Mouse (Mus musculus) erythroblast, embryonic 14.5 days (primary cell): ENCODE measurements around the gene Lrrc75a. TPM values are rescaled to one million over a fixed set of nuclear protein-coding genes. Genes with fewer than 3 reads are reported as not detected.

Experiments used
- H3K27me3 ChIP-seq: 2 replicates; pipeline ENCODE4 v1.6.1; 2012; ENCODE audit warnings: inconsistent platforms; ENCODE audit not compliant: control insufficient read depth
- H3K36me3 ChIP-seq: 2 replicates; pipeline ENCODE4 v1.6.1; 2012; ENCODE audit warnings: mild to moderate bottlenecking, inconsistent platforms; ENCODE audit not compliant: control insufficient read depth
- H3K4me1 ChIP-seq: 2 replicates; pipeline ENCODE4 v1.6.1; 2012; ENCODE audit warnings: inconsistent platforms; ENCODE audit not compliant: control insufficient read depth
- H3K4me3 ChIP-seq: replicated peaks from 2 replicates; pipeline ENCODE3; 2012; ENCODE audit warnings: moderate library complexity, mild to moderate bottlenecking, inconsistent platforms
- H3K9me3 ChIP-seq: 2 replicates; pipeline ENCODE4 v1.6.1; 2012; ENCODE audit warnings: low read length, inconsistent platforms, mixed read lengths; ENCODE audit not compliant: control insufficient read depth
- GATA1 ChIP-seq: IDR thresholded peaks from 2 replicates; pipeline ENCODE4 v1.6.1; 2012; ENCODE audit warnings: low read length, inconsistent platforms, mixed read lengths
- TAL1 ChIP-seq: IDR thresholded peaks from 3 replicates; pipeline ENCODE4 v1.6.1; 2012; ENCODE audit warnings: low read length, inconsistent platforms, mixed read lengths
- polyA plus RNA-seq: library from polyadenylated mRNA; stranded (reverse); fragments of >175 nt; gene quantifications from 2 replicates; pipeline ENCODE4 v1.2.3, GENCODE M21; 2012

Gene Lrrc75a
- polyA plus RNA-seq, 1 experiment: 0.08 TPM

DNA sequence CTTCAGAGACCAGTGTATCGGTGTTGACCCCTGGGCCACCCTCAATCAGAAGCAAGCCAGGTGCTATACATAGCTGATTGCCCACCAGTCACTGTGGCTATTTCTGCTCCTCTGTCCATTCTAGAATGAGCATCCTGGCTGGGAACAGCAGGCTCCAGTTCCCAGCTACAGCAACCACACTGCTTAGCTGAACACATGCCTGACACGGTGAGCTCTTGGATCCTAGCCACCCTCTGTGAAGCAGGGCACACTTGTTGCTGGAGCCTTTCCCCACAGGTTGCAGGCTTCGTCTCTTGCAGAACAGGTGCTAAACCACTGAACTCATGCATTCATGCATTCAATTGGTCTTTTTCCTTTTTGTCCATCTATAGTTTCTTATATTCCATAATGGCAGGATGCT is 7.9 kb downstream of the Lrrc75a start:
- no peaks in the 10 kb centered on the region for H3K9me3 ChIP-seq
- peaks cover 9% of the 10 kb centered on the region; the same call in 1 of the 2 replicates for H3K4me1 ChIP-seq
- no peak overlapping the region for H3K4me3 ChIP-seq
- TF ChIP-seq GATA1: no peak
- no peak for TF ChIP-seq TAL1
- no peaks in the 10 kb centered on the region for H3K36me3 ChIP-seq
- no peaks in the 10 kb centered on the region for H3K27me3 ChIP-seq

DNA sequence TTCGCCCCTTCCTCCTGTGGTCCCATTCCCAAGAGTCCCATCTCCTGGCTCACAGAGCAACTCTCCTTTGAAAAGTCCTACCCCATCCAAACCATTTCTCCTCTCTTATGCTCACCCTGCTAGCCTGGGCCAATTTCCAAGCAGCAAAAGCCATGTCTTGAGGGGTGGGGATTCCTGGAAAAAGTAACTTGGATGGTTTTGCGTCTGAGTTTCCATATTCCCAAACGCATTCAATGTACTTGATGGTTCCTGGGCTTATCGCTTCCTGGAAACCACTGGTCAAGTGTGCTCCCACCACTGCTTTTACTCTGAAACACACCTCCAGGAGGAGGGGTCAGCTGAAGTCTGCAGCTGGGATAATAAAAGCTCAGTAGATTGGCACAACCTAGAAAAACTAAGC is 9.9 kb downstream of the Lrrc75a start:
- Histone ChIP-seq H3K4me1 (peaks cover 1% of the 10 kb centered on the region; the same call in 1 of the 2 replicates), H3K36me3 (no peaks in the 10 kb centered on the region), H3K4me3 (no peak overlapping the region), H3K9me3 (no peaks in the 10 kb centered on the region), H3K27me3 (no peaks in the 10 kb centered on the region)
- no peak for TF ChIP-seq TAL1
- no peak for TF ChIP-seq GATA1

DNA sequence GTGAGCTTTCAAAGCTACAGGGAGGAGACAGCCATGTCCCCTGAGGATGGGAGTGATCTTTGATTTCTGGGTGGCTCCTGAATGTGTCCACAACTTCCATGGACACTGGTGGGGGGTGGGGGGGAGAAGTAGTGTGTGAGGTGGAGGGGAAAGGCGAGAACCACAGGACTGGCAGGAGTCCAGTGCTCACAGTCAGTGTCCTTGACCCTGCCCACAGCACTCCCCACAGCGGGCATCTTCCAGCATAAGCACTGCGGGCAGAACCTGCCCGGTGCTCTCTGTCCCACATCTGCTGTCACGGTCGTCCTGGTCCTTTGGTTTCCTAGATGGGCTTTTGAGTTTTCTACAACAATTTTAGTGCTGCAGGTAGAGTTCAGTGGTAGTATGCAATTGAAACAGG is 10.5 kb downstream of the Lrrc75a start:
- no peaks in the 10 kb centered on the region for H3K4me1 ChIP-seq
- no peaks in the 10 kb centered on the region for H3K36me3 ChIP-seq
- H3K4me3 ChIP-seq: no peak overlapping the region
- H3K9me3 ChIP-seq: no peaks in the 10 kb centered on the region
- no peaks in the 10 kb centered on the region for H3K27me3 ChIP-seq
- TF ChIP-seq GATA1 (no peak), TAL1 (no peak)

DNA sequence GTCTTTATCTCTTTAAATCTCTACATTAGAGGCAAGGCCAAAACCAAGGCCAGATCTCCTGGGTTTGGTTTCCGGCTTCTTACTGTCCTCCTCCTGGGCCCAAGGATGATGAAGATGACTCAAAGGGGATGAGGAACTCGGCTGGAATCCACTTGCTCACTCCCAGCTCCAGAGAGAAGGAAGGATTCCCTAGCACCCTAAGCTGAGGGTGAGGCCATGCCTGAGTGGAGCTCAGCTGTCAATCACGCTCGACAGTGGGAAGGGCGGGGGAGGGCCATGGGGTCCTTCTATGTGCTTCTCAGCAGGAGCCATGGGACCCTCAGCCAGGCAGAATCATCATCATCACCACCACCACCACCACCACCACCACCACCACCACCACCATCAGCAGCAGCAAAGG is 10.9 kb downstream of the Lrrc75a start:
- no peak for TF ChIP-seq TAL1
- no peak for TF ChIP-seq GATA1
- H3K36me3 ChIP-seq: no peaks in the 10 kb centered on the region
- no peaks in the 10 kb centered on the region for H3K4me1 ChIP-seq
- H3K9me3 ChIP-seq: no peaks in the 10 kb centered on the region
- H3K27me3 ChIP-seq: no peaks in the 10 kb centered on the region
- no peak overlapping the region for H3K4me3 ChIP-seq

DNA sequence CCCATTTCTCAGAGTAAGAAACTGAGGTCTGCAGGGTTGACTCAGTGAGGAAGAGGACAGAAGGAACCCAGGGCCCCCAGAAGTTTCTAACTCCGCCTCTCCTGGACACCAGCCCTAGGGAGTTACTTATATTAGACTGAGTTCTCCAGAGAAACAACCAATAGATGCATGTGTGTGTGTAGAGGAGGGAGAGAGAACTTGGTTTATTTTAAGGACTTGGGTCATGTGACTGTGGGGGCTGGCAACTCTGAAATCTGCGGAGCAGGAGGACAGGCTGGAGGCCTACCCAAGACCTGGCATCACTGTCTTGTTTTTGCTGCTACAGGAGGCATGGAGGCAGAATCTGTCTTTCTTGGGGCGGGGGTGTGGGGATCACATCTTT is 11.5 kb downstream of the Lrrc75a start:
- Histone ChIP-seq H3K9me3 (no peaks in the 10 kb centered on the region), H3K36me3 (no peaks in the 10 kb centered on the region), H3K4me3 (no peak overlapping the region), H3K27me3 (no peaks in the 10 kb centered on the region), H3K4me1 (no peaks in the 10 kb centered on the region)
- TF ChIP-seq TAL1 (no peak), GATA1 (no peak)

DNA sequence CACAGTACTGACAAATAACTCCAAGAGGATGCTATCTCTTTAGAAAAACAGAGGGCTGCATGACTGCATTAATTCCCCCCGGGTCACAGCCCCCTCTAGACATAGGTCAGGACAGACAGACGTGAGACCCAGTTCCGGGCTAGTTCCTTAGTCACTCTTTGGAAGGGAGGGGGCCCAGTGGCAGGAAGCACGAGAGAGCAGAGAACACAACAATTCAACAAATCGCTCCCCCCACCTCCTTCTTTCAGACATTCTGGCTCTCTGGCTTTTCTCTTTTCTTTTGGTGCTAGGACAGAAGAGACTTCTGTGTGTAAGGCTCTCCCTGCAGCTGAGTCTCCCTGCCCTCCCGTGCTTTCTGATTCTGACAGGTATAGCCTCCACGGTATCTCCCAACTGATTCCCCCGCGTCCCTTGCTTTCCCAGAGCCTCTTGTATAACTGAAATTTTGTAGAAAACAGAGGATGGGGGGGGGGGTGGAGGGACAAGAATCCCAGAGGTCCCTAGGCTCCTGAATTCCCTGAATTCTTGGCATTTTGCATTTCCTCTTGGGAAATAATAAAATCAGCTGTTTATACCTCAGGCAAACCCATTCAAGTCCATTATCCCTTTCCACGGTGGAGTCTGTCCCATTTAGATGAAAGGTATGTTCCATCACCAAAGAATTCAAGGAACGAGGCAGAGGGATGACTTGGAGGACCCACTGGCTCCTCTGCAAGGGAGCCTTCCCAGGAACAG is 12.1 kb downstream of the Lrrc75a start:
- Histone ChIP-seq H3K36me3 (no peaks in the 10 kb centered on the region), H3K9me3 (no peaks in the 10 kb centered on the region), H3K4me1 (no peaks in the 10 kb centered on the region), H3K27me3 (no peaks in the 10 kb centered on the region), H3K4me3 (no peak overlapping the region)
- TF ChIP-seq GATA1 (no peak), TAL1 (no peak)

DNA sequence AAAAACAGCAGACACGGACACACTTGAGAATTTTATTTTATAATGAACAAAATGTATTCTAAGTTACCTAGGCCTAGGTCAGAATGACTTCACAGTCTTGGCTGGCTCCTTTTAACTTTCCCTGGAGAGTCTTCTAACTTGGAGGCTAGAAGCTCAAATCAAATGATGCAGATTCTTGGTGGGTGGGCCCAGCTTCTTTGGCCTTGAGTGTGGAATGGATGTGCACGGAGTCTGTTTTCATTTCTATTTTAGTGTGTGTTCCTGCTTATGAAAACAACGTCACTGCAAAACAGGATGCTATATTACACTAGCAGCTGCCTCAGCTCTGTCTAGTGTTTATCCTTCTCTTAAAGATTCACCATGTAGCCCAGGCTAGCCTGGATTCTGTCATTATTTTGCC is 12.9 kb downstream of the Lrrc75a start:
- no peaks in the 10 kb centered on the region for H3K9me3 ChIP-seq
- H3K4me1 ChIP-seq: peaks cover 2% of the 10 kb centered on the region; the same call in 1 of the 2 replicates
- TF ChIP-seq GATA1 (no peak), TAL1 (no peak)
- no peak overlapping the region for H3K4me3 ChIP-seq
- no peaks in the 10 kb centered on the region for H3K27me3 ChIP-seq
- no peaks in the 10 kb centered on the region for H3K36me3 ChIP-seq

DNA sequence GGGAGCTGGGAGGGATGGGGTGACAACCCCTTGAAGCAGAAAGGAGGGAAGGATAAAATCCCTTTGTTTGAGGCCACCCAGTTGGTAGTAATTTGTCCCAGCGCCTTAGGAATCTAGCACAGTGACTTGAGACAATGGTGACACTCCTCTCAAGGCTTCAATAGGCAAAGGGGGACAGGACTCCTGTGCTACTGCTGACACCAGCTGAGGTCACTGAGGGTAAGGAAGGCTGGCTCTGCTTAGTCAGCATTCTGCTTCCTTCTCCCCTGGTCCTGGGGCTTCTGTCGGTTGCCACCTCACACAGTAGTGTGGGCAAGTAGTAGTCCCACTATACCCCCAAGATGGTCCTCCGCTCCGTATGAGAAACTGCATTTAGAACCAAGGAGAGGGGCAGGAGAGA is 17.2 kb downstream of the Lrrc75a start:
- Histone ChIP-seq H3K27me3 (no peaks in the 10 kb centered on the region), H3K4me1 (peaks cover 12% of the 10 kb centered on the region), H3K36me3 (no peaks in the 10 kb centered on the region), H3K9me3 (no peaks in the 10 kb centered on the region), H3K4me3 (no peak overlapping the region)
- no peak for TF ChIP-seq GATA1
- no peak for TF ChIP-seq TAL1

DNA sequence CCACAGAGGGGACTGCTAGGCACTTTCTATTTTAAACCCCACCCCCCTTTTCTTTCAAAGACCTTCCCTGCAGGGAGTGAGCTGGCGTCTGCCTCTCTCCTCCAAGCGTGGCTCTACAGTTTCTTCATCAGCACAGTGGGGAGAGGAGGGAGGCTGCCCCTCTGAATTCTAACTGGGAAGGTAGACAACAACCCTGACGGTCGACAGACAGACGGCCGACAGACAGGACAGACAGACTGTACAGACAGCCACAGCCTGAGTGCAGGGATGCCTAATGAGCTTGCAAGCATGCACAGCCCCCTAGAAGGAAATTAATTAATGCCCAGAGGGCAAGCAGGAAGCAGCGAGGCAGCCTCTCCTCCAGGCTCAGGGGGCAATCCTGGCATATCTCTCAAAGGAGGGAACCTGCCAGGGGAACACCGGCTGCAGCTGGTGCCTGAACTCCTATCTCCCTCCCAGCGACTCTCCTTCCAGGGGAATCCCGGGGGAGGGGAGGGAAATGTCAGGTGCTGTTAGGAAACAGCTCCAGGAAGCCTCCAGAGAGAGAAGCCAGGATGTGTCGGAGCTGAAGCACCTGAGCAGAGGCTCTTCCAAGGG is 18.0 kb downstream of the Lrrc75a start:
- TF ChIP-seq GATA1 (no peak), TAL1 (no peak)
- Histone ChIP-seq H3K36me3 (no peaks in the 10 kb centered on the region), H3K4me3 (no peak overlapping the region)

More for the DNA sequence above, 18.0 kb downstream of the Lrrc75a start:
- H3K9me3 ChIP-seq: no peaks in the 10 kb centered on the region
- H3K27me3 ChIP-seq: no peaks in the 10 kb centered on the region
- peaks cover 12% of the 10 kb centered on the region for H3K4me1 ChIP-seq
